Mouse (Mus musculus) midbrain, postnatal 0 days (tissue): ENCODE measurements at regions not wholly inside any gene's neighbourhood (a gene's known extent, or its start where the extent isn't known, plus 50 kb on each side); places are given as distances from the start of the nearest gene placed in this dataset.
"Not testable (repeated sequence)": the region's sequence is repeated elsewhere in the genome, so short reads cannot be mapped to it uniquely, and the experiment has no call there.

Source experiments
- ATAC-seq: fragments of 200-750 bp; cut with Nextera tagmentation; 2 replicates; pipeline ENCODE4 v1.8.0; 2017; ENCODE audit warnings: moderate number of reproducible peaks, mild to moderate bottlenecking, moderate TSS enrichment, moderate library complexity; ENCODE audit not compliant: low FRiP score
- DNase-seq: peaks from one replicate; pipeline ENCODE4 v3.0.0-alpha.2; 2015; ENCODE audit warnings: low spot score
- H3K27ac ChIP-seq: fragments of 300-500 bp; sonication (generic); 2 replicates; pipeline ENCODE4 v1.5.1; 2014; ENCODE audit warnings: low read depth, mild to moderate bottlenecking, low read length, mixed read lengths
- H3K27me3 ChIP-seq: fragments of 300-500 bp; sonication (generic); 2 replicates; pipeline ENCODE4 v1.6.1; 2014; ENCODE audit warnings: low read length, control low read depth, mixed read lengths; ENCODE audit not compliant: insufficient read depth
- H3K36me3 ChIP-seq: fragments of 300-500 bp; sonication (generic); 2 replicates; pipeline ENCODE4 v1.6.1; 2014; ENCODE audit warnings: low read length, control low read depth, mixed read lengths; ENCODE audit not compliant: insufficient read depth
- H3K4me1 ChIP-seq: fragments of 300-500 bp; sonication (generic); 2 replicates; pipeline ENCODE4 v1.6.1; 2014; ENCODE audit warnings: mild to moderate bottlenecking, control low read depth, antibody characterized with exemption, low read length, mixed read lengths; ENCODE audit not compliant: insufficient read depth
- H3K4me2 ChIP-seq: fragments of 300-500 bp; sonication (generic); 2 replicates; pipeline ENCODE4 v1.6.1; 2014; ENCODE audit warnings: low read depth, mild to moderate bottlenecking, low read length, mixed read lengths; ENCODE audit not compliant: poor library complexity, severe bottlenecking
- H3K4me3 ChIP-seq: fragments of 300-500 bp; sonication (generic); 2 replicates; pipeline ENCODE4 v1.5.1; 2014; ENCODE audit warnings: low read depth, mild to moderate bottlenecking, low read length, moderate library complexity
- H3K9ac ChIP-seq: fragments of 300-500 bp; sonication (generic); replicated peaks from 2 replicates; pipeline ENCODE4 v1.6.1; 2014; ENCODE audit warnings: mild to moderate bottlenecking, low read length, moderate library complexity, mixed read lengths; ENCODE audit not compliant: poor library complexity, severe bottlenecking
- H3K9me3 ChIP-seq: fragments of 300-500 bp; sonication (generic); 2 replicates; pipeline ENCODE4 v1.6.1; 2016; ENCODE audit warnings: low read length, control low read depth
- CTCF ChIP-seq: IDR thresholded peaks from 2 replicates; pipeline ENCODE4 v1.5.1; 2016; ENCODE audit warnings: antibody characterized with exemption, mild to moderate bottlenecking
- WGBS: fragments of 180-500 bp; shearing (Covaris S2); extraction: QIAGEN DNeasy Blood & Tissue Kit; methylation state at CpG from one replicate; pipeline ENCODE4 v1.1.7; 2014; 5-methylcytosine and 5-hydroxymethylcytosine counted together

DNA sequence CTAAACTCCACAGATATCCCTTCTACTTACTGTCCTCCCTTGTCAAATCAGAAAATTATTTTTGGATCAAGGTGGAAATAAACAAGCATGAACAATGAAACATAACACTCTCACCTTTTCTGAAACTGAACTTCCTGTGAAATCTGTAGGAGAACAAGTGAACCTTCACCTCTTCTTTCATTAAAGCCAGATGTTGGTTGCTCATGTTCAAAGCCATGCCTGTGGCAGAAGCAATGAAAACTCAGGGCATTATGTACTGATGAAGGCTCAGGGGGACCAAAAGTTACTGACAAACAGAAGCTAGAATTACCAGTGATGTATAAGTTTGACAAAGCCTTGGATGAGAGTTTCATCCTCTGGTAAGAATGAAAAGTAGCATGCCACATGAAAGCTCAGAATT, 390.5 kb upstream of the Dpp10 start:
- no peak overlapping the region for H3K4me2 ChIP-seq
- no peak for DNase-seq
- no peak overlapping the region for H3K9ac ChIP-seq
- H3K27me3 ChIP-seq: no peaks in the 10 kb centered on the region
- H3K4me3 ChIP-seq: no peak overlapping the region
- H3K9me3 ChIP-seq: 0 out of 2 replicates have a peak, but pooled peaks cover 3% of the 10 kb centered on the region
- H3K36me3 ChIP-seq: no peaks in the 10 kb centered on the region
- no peak for TF ChIP-seq CTCF
- no peak overlapping the region for H3K27ac ChIP-seq
- no peak for ATAC-seq
- H3K4me1 ChIP-seq: no peaks in the 10 kb centered on the region

- no peak overlapping the region for H3K27ac ChIP-seq
- no peak overlapping the region for H3K4me3 ChIP-seq
- DNase-seq (no peak), ATAC-seq (no peak)
- H3K4me1 ChIP-seq: no peaks in the 10 kb centered on the region
- H3K36me3 ChIP-seq: no peaks in the 10 kb centered on the region
- no peak overlapping the region for H3K4me2 ChIP-seq
- H3K27me3 ChIP-seq: no peaks in the 10 kb centered on the region
- H3K9me3 ChIP-seq: 0 out of 2 replicates have a peak, but pooled peaks cover 3% of the 10 kb centered on the region
- no peak for TF ChIP-seq CTCF
- no peak overlapping the region for H3K9ac ChIP-seq
- 74% methylated on average over 4 of the region's 4 CpGs for WGBS
These were observed 384.2 kb upstream of the Dpp10 start for GRCm38 (mm10) chr1:124429583-124429982.

- DNase-seq (no peak), ATAC-seq (no peak)
- no peaks in the 10 kb centered on the region for H3K36me3 ChIP-seq
- no peak overlapping the region for H3K4me3 ChIP-seq
- H3K9ac ChIP-seq: no peak overlapping the region
- no peaks in the 10 kb centered on the region for H3K4me1 ChIP-seq
- no peak overlapping the region for H3K4me2 ChIP-seq
- WGBS: 72% methylated on average over 4 of the region's 4 CpGs
- no peak for TF ChIP-seq CTCF
- no peaks in the 10 kb centered on the region for H3K9me3 ChIP-seq
- no peaks in the 10 kb centered on the region for H3K27me3 ChIP-seq
- no peak overlapping the region for H3K27ac ChIP-seq
These were observed 371.4 kb upstream of the Dpp10 start for GRCm38 (mm10) chr1:124416762-124417161.

DNA sequence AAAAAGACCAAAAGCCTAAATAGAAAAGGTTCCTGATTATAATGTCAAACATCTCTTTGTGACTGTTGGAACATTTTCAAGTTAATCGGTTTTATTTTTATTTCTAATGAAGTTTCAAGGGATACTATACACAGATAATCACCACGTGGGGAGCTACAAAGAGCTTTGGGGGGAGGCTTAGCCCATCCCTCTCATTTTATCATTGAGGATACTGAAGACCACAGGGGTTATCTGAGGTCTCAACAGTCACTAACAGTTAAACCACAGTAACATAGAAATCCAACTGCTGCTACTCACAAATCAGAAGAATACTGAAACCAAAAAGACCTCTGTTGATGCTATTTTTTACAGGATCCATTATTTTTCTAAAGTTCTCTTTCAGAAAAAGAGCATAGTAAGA, 364.9 kb upstream of the Dpp10 start:
- Histone ChIP-seq H3K9ac (no peak overlapping the region), H3K4me1 (no peaks in the 10 kb centered on the region), H3K27ac (no peak overlapping the region), H3K4me3 (no peak overlapping the region), H3K36me3 (no peaks in the 10 kb centered on the region), H3K27me3 (no peaks in the 10 kb centered on the region), H3K4me2 (no peak overlapping the region), H3K9me3 (no peaks in the 10 kb centered on the region)
- no peak for DNase-seq
- TF ChIP-seq CTCF: no peak
- no peak for ATAC-seq
- 35% methylated on average over 2 of the region's 2 CpGs for WGBS

DNA sequence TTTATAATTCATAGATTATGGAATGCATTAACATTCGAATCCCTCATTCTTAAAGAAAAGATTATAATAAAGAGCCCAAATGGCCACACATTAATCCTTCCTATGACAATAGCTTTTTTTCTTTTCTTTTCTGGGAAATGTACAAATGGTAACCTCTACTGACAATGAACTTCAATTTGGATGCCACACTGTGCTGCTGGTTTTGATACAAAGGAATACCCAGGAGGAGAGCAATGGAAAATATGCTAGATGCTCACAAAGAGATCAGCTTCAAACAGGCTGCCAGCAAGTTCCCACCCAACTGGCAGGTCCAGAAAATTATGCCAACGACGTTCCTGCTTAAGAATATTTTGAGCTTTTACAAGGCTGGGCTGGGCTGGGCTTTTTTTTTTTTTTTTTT, 364.4 kb upstream of the Dpp10 start:
- no peak for ATAC-seq
- H3K4me1 ChIP-seq: no peaks in the 10 kb centered on the region
- H3K4me3 ChIP-seq: no peak overlapping the region
- no peak for TF ChIP-seq CTCF
- no peaks in the 10 kb centered on the region for H3K9me3 ChIP-seq
- 35% methylated on average over 3 of the region's 3 CpGs for WGBS
- peak; percentile 8 for DNase-seq
- H3K4me2 ChIP-seq: no peak overlapping the region
- H3K36me3 ChIP-seq: no peaks in the 10 kb centered on the region
- no peaks in the 10 kb centered on the region for H3K27me3 ChIP-seq
- no peak overlapping the region for H3K9ac ChIP-seq
- no peak overlapping the region for H3K27ac ChIP-seq

- H3K9me3 ChIP-seq: no peaks in the 10 kb centered on the region
- no peak for TF ChIP-seq CTCF
These were observed 324.2 kb upstream of the Dpp10 start for GRCm38 (mm10) chr1:124369604-124370003.

GRCm38 (mm10) chr1:124348491-124348890, 303.1 kb upstream of the Dpp10 start:
- 75% methylated on average over 1 of the region's 1 CpGs for WGBS
- H3K4me1 ChIP-seq, H3K4me2 ChIP-seq, DNase-seq, H3K36me3 ChIP-seq, H3K9ac ChIP-seq, H3K27ac ChIP-seq, H3K27me3 ChIP-seq, H3K4me3 ChIP-seq, H3K9me3 ChIP-seq, ATAC-seq: not testable (repeated sequence)

More at GRCm38 (mm10) chr1:124369604-124370003, 324.2 kb upstream of the Dpp10 start:
- DNase-seq (no peak), ATAC-seq (no peak)
- Histone ChIP-seq H3K36me3 (no peaks in the 10 kb centered on the region), H3K4me3 (no peak overlapping the region), H3K27me3 (no peaks in the 10 kb centered on the region), H3K4me2 (no peak overlapping the region), H3K9ac (no peak overlapping the region), H3K4me1 (no peaks in the 10 kb centered on the region), H3K27ac (no peak overlapping the region)
- 24% methylated on average over 4 of the region's 4 CpGs for WGBS
